Mouse (Mus musculus) heart, adult 18-20 months (tissue): ENCODE measurements around the gene Slc25a35. TPM values are rescaled to one million over a fixed set of nuclear protein-coding genes. Genes with fewer than 3 reads are reported as not detected.
A peak's percentile ranks its signal among the peaks of the same experiment; 100 is the strongest.
"Not testable (repeated sequence)": the region's sequence is repeated elsewhere in the genome, so short reads cannot be mapped to it uniquely, and the experiment has no call there.

ENCODE experiments used
- DNase-seq, 2 experiments: peaks; one replicate each; pipeline ENCODE4 v3.0.0; 2021 to 2022; ENCODE audit warnings: mixed read lengths in 1 of 2
- long read RNA-seq, 2 experiments: library from polyadenylated mRNA; stranded (forward); transcript quantifications; one replicate each; pipeline ENCODE4 v2.0.0; 2021
- total RNA-seq, 2 experiments: library from RNA; stranded (reverse); gene quantifications; 2 replicates each; pipeline ENCODE4 v1.2.3; 2021

Slc25a35 gene
- total RNA-seq = 1 to 10 TPM; 4.8 to 9.3 TPM
- long read RNA-seq, experiment 1, partial matches to known transcripts = 0 of 5 reads
- long read RNA-seq, experiment 1, other reads (novel, unspliced or antisense) = 1 of 5 reads
- long read RNA-seq, experiment 2, partial matches to known transcripts = 1 of 5 reads
- long read RNA-seq, experiment 2, other reads (novel, unspliced or antisense) = 1 of 5 reads

DNA sequence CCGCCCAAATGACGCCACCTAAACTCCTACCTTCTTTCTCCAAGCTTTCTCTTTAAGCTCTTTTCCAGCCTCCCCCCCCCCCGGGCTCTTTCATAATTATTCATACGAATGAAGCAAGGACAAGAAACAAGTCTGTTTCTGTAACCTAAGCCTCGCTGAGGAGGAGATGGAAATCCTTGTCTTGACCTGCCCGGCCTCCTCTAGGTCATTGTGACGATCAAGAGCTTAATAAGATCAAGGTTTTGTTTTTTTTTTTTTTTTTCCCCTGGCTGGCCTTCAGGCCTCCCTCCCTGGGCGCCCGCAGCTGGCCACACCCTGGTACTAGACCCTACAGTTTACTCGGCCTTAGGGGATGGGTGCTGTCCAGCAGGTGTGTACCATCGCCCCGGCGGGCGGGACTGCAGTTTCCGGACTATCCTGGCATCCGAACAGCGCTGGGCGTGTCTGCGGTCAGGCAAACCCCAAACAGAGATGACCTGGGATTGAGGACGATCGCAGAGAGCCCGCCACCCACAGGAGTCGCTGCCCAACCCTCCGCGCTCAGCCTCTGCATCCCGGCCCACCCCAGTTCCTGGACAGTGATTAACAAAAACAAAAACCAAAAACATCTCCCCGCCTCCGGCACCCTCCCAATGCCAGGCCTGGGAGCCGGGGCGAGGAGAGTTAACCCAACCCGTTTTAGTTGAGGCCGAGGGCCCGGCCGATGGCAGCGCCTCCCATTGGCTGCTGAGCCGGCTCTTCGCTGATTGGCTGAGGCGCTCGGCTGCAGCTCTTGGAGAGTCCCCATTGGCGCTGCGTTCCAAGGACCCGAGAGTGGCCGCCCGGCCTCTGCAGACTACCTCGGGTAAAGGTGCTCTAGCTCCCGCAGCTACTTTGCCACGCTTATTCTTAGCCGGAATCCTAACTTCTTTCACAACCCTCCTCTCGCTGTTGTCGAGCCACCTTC, at the start of gene Slc25a35:
Gene Slc25a35 (plus strand): TSS at position 795 of the 946 bp plus-strand sequence.
- peak; percentile 92 to 96 for DNase-seq

DNA sequence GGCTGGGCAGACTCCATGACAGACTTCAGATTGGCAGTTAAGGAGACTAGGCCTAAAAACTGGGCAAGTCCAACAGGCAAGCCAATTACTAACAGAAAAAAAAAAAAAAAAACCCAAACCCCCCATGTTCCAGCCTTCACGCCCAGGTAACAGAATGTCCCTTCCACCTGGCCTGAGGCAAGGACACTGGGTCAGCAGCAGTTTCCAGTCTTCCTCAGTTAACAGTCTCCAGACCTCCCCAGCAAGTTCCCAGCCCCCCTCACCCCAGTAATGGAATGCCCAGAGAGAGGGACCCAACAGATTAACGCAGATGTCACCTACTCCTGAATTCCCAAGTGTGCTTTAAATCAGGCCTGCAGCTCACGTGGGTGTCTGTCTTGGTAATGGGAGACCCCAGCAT, 44.7 kb upstream of the Slc25a35 start:
- no peak for DNase-seq

DNA sequence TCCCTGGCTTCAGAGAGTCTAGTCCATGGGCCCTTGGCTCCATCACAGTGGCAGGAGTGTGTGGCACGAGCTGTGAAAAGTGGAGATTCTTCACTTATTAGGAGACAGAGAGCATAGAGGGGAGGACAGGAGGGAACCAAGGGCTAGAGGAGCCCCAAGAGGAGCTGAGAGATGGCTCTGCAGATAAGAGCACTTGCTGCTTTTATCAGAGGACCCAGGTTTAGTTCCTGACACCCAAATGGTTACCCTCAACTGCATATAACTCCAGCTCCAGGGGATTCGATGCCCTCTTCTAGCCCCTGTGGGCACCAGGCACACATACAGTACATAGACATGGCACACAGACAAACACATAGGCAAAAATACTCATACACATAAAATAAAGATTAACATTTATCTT, 43.2 kb upstream of the Slc25a35 start:
- no peak for DNase-seq

GRCm38 (mm10) chr11:68926981-68927380, 41.0 kb upstream of the Slc25a35 start, which contains the start of gene Odf4:
TSS of gene Odf4 (minus strand) at chr11:68927081.
- DNase-seq = no peak

- DNase-seq = no peak
These were observed 38.0 kb upstream of the Slc25a35 start for GRCm38 (mm10) chr11:68929947-68930346.

GRCm38 (mm10) chr11:68933885-68934507, 33.9 kb upstream of the Slc25a35 start:
- no peak for DNase-seq

DNA sequence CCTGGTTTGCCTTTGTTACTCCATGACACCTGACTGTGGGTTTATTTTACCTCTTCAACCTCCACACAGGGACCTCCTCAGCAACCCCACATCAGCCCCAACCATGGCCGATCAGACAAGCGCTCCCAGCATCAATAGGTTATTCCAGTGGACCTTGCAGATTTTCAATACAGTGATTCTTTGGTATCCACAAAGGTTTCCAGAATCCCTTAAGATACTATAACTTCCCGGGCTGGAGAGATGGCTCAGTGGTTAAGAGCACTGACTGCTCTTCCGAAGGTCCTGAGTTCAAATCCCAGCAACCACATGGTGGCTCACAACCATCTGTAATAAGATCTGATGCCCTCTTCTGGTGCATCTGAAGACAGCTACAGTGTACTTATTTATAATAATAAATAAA, 31.0 kb upstream of the Slc25a35 start:
- not testable (repeated sequence) for DNase-seq

DNA sequence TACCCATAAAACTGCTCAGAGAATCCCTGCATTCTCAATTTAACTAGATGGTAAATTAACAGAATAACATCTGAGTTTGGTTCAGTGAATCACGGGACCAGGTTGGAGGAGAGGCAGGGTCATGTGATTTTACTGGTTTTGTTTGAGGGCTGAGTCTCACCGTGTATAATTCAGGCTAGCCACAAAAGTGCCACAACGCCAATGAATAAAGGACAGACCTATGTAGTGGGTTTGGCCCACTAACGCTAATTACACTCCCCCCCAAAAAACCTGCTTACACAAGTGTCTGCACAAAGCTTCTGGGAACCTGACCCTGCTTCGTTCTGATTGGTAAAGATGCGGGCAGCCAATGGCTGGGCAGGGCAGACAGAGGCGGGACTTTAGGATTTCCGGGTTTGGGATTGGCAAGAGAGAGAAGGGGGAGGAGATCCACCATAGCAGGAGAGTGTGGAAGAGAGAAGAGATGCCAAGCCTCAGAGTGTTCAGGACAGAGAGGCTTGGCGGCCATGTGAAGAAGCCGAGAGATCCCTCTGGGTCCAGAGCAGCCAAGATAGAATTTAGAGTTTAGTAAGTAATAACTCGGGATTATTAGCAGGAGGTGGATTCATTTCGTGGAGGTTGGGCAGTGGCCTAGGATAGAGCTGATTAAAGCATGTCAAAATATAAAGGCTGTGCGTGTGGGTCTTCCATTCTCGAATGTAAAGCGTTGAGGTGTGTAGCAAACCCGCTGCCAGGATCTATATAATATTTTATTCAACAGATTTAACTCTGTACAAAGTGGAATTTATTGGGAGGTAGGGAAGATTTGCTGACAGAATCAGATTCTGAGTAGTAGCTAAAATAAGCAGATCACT, 28.3 kb upstream of the Slc25a35 start:
- DNase-seq = peak; percentile 91 to 95

- DNase-seq = no peak
These were observed 27.4 kb upstream of the Slc25a35 start for GRCm38 (mm10) chr11:68940516-68940915.

DNA sequence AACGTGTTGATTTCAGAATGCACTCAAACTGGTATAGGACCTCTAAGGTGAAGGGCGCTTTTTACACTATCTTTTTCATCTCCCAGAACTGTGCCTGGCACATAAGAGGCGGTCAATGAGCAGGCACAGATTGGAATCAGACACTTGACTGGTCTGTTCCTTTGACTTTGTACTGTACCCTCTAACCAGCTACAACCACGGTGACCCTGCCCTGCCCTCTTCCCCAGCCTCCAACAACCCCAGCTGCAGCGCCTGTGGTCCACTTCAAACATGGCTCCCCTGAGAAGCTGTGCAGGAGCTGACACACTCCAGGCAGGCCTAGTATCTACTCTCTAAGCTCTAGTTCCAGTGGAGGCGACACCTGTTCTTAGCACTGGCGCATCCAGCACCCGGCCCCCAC, 25.2 kb upstream of the Slc25a35 start:
- no peak for DNase-seq

- DNase-seq = no peak
These were observed 22.7 kb upstream of the Slc25a35 start for GRCm38 (mm10) chr11:68945245-68945644.

- DNase-seq = no peak
These were observed 21.9 kb upstream of the Slc25a35 start for GRCm38 (mm10) chr11:68946001-68946400.

DNA sequence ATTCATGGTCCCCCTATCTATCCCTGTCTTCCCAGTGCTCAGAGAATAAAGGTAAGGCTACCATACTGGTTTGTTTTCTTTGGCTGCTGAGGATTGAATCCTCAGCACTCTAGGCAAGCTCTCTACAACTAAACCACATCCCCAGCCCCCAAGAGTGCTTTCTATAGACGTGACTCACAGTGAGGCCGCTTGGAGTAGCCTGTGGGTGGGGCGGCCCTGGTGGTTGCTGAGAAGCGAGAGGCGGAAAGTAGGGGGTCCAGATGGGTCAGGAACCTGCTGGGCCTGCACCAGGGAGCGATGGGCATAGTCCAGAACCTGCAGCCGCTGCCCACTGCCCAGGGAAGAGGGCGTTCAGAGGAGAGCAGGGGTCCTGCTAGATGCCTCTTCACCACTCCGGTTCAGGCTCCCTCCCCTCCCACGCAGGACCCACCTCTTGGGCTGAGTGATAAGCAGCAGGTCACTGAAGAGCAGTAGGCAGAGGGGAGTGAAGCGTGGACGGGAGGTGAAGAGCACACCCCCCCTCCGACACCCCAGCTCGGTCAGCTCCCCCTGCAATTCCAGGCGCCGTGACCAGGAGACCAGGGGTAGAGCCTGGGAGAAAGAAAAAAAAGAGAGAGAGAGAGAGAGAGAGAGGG, 21.0 kb upstream of the Slc25a35 start:
- no peak for DNase-seq

DNA sequence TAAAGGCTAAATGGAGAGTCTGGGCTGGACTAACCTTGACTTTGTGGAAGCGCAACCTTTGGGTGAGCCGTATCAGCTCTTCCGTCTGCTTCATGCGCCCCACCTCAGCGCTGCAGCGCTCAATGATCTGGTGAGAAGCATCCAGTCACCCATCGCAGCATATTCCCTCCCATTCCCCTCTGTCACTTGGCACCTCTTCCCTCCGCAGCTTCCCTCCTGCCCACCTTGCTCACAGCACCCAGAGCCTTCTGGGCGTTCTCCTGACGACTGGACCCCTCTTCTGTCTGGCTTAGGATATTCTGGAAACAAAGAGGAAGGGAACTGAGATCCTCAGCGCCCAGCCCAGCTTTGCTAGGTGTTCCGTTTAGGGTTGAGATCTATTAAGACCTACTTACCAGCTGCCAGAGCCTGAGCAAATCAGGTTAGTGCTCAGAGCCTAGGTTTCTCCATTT, 20.4 kb upstream of the Slc25a35 start:
- DNase-seq = no peak

GRCm38 (mm10) chr11:68953903-68954302, 14.0 kb upstream of the Slc25a35 start:
- DNase-seq = no peak

GRCm38 (mm10) chr11:68954408-68954807, 13.5 kb upstream of the Slc25a35 start:
- peak in 1 of 2 experiments; percentile 37 for DNase-seq

DNA sequence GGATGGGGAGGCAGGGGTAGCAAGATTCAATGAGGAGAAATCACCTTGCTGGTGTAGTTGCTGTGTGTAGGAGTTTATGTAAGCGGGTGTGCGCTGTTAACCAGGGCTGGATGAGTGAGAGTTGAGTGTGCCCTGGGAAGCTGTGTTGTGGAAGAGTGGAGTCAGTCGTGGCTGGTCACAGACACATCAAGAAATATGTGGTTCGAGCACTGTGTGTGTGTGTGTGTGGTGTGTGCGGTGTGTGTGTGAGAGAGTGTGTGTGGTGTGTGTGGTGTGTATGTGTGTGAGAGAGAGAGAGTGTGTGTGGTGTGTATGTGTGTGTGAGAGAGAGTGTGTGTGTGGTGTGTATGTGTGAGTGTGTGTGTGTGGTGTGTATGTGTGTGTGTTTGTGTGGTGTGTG, 12.5 kb upstream of the Slc25a35 start:
- DNase-seq = no peak

GRCm38 (mm10) chr11:68956107-68956506, 11.8 kb upstream of the Slc25a35 start:
- peak; percentile 58 to 81 for DNase-seq

- peak in 1 of 2 experiments; percentile 74 for DNase-seq
These were observed 11.2 kb upstream of the Slc25a35 start for GRCm38 (mm10) chr11:68956697-68957096.

DNA sequence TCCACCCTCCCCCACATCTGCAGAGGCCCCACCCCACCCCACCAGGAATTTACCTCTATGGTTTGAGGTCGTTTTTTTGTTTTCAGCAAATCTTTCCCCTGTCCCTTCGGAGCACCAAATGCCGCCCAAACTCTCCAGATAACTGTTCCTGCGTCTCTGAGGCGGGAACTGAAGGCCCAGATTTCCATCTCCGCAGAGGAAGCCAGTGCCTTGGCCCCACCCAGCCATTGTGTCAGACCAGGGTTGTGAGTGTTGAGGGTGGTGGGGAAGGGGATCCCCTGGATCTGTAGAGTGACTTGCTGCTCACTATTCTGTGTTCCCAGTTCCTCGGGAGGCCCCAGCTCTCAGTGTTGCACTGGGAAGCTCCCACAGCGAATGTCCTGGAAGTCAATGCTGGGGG, 10.6 kb upstream of the Slc25a35 start, which contains the start of gene Arhgef15:
Gene Arhgef15 (minus strand): TSS at position 173 of the 400 bp plus-strand sequence.
- DNase-seq = peak in 1 of 2 experiments; percentile 65

- no peak for DNase-seq
These were observed 10.0 kb upstream of the Slc25a35 start for GRCm38 (mm10) chr11:68957971-68958370.
